Mouse (Mus musculus): Measurements from ENCODE around the gene Defa37.
"Not testable (repeated sequence)": the region's sequence is repeated elsewhere in the genome, so short reads cannot be mapped to it uniquely, and the experiment has no call there.

Gene Defa37

DNA sequence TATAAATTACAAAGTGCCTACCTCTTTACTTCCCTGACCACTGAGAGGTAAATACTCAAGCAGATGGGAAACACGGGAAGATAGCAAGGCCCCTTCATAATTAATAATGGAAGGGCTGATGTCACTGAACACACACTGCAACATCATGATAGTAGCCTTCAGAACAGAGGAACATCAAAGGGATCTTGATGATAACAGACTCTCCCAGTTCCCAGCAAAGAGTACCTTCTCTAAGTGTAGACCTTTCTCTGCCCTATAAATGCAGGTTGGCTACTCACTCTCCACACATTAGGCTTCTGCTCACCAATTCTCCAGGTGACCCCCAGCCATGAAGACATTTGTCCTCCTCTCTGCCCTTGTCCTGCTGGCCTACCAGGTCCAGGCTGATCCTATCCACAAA, at the start of gene Defa37:
TSS of gene Defa37 (plus strand) at position 301 of the 400 bp plus-strand sequence.
- DNase-seq (ENCODE audit: low spot score in 2 of 2): not testable (repeated sequence)

DNA sequence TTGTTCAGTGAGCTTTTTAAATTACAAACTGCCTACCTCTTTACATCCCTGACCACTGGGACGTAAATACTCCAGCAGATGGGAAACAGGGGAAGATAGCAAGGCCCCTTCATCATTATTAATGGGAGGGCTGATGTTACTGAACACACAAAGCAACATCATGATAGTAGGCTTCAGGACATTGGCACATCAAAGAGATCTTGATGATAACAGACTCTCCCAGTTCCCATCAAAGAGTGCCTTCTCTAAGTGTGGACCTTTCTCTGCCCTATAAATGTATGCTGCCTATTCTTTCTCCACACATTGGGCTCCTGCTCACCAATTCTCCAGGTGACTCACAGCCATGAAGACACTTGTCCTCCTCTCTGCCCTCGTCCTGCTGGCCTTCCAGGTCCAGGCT, 36.5 kb upstream of the Defa37 start, which contains the start of gene Defa32:
TSS of gene Defa32 (plus strand) at position 301 of the 400 bp plus-strand sequence.
- not testable (repeated sequence) for DNase-seq (ENCODE audit: low spot score in 2 of 2)

GRCm38 (mm10) chr8:21582706-21583105, 17.5 kb downstream of the Defa37 start, which contains the start of gene Defa28:
Gene Defa28, plus strand, starts transcription at chr8:21583006.
- not testable (repeated sequence) for DNase-seq (ENCODE audit: low spot score in 2 of 2)

DNA sequence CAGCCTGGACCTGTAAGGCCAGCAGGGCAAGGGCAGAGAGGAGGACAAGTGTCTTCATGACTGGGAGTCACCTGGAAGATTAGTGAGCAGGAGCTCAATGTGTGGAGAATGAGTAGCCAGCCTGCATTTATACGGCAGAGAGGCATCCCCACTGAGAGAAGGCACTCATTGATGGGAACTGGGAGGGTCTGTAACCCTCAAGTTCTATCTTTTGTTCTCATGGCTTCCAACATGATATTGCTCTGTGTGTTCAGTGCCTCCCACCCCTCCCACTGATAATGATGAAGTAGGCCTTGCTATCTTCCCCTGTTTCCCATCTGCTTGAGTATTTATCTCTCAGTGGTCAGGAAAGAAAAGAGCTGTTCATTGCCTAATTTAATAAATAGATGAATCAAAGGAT, 29.2 kb downstream of the Defa37 start, which contains the start of gene Gm7861:
TSS of gene Gm7861 (minus strand) at position 101 of the 400 bp plus-strand sequence.
- DNase-seq (ENCODE audit: low spot score in 2 of 2): not testable (repeated sequence)
